Mouse (Mus musculus) heart, embryonic 13.5 days (tissue): ENCODE measurements at regions not wholly inside any gene's neighbourhood (a gene's known extent, or its start where the extent isn't known, plus 50 kb on each side); places are given as distances from the start of the nearest gene placed in this dataset.

ENCODE experiments used
- ATAC-seq: fragments of 200-750 bp; cut with Nextera tagmentation; 2 replicates; pipeline ENCODE4 v1.8.0; 2017; ENCODE audit warnings: moderate TSS enrichment; ENCODE audit not compliant: insufficient number of reproducible peaks, low FRiP score, low TSS enrichment; ENCODE audit errors: extremely low read depth
- H3K27ac ChIP-seq: fragments of 300-500 bp; sonication (generic); replicated peaks from 2 replicates; pipeline ENCODE4 v1.5.1; 2015; ENCODE audit warnings: moderate library complexity, mild to moderate bottlenecking, inconsistent platforms
- H3K27me3 ChIP-seq: fragments of 300-500 bp; sonication (generic); replicated peaks from 2 replicates; pipeline ENCODE4 v1.6.1; 2015; ENCODE audit warnings: mild to moderate bottlenecking, inconsistent platforms
- H3K36me3 ChIP-seq: fragments of 300-500 bp; sonication (generic); 2 replicates; pipeline ENCODE4 v1.6.1; 2015; ENCODE audit warnings: mild to moderate bottlenecking, inconsistent platforms
- H3K4me1 ChIP-seq: fragments of 300-500 bp; sonication (generic); 2 replicates; pipeline ENCODE4 v1.6.1; 2015; ENCODE audit warnings: inconsistent platforms
- H3K4me2 ChIP-seq: fragments of 300-500 bp; sonication (generic); 2 replicates; pipeline ENCODE4 v1.6.1; 2015; ENCODE audit warnings: inconsistent platforms, mild to moderate bottlenecking, moderate library complexity
- H3K4me3 ChIP-seq: fragments of 300-500 bp; sonication (generic); 2 replicates; pipeline ENCODE4 v1.5.1; 2015; ENCODE audit warnings: moderate library complexity, mild to moderate bottlenecking, inconsistent platforms
- H3K9ac ChIP-seq: fragments of 300-500 bp; sonication (generic); 2 replicates; pipeline ENCODE4 v1.6.1; 2015; ENCODE audit warnings: inconsistent platforms, mild to moderate bottlenecking, moderate library complexity
- H3K9me3 ChIP-seq: fragments of 300-500 bp; sonication (generic); 2 replicates; pipeline ENCODE4 v1.6.1; 2016; ENCODE audit warnings: inconsistent platforms
- WGBS: fragments of 180-500 bp; shearing (Covaris S2); methylation state at CpG from one replicate; pipeline ENCODE4 v1.1.7; 2015; ENCODE audit warnings: mixed read lengths; 5-methylcytosine and 5-hydroxymethylcytosine counted together

DNA sequence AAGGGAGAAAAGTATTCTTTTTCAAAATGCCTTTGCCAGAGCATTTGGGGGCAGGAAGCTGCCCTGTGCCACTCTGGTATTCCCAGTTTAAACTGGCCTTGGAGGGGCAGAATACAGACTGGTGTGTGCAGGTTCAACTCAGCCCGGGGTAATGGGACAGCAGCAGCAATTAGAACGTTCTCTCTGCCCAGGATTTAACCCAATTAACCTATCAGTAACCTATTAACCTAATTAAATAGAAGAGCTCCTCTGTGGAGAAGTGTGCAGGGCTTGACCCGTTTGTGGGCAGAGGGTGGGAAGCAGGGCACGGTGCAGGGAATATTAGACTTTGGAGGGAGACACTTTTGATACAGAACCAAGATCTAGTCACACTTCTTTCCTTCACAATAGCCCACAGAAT, 252.7 kb upstream of the Satb1 start:
- H3K4me3 ChIP-seq: no peak overlapping the region
- H3K9ac ChIP-seq: no peak overlapping the region
- H3K9me3 ChIP-seq: no peaks in the 10 kb centered on the region
- no peaks in the 10 kb centered on the region for H3K27me3 ChIP-seq
- no peak overlapping the region for H3K27ac ChIP-seq
- no peaks in the 10 kb centered on the region for H3K4me1 ChIP-seq
- H3K4me2 ChIP-seq: no peak overlapping the region
- no peaks in the 10 kb centered on the region for H3K36me3 ChIP-seq
- no peak for ATAC-seq
- 64% methylated on average over 4 of the region's 4 CpGs for WGBS

GRCm38 (mm10) chr17:52084455-52084854, 251.4 kb upstream of the Satb1 start:
- no peak overlapping the region for H3K4me2 ChIP-seq
- H3K9ac ChIP-seq: no peak overlapping the region
- H3K4me1 ChIP-seq: no peaks in the 10 kb centered on the region
- no peak overlapping the region for H3K4me3 ChIP-seq
- H3K27me3 ChIP-seq: no peaks in the 10 kb centered on the region
- H3K27ac ChIP-seq: no peak overlapping the region
- 24% methylated on average over 2 of the region's 2 CpGs for WGBS
- H3K9me3 ChIP-seq: no peaks in the 10 kb centered on the region
- H3K36me3 ChIP-seq: no peaks in the 10 kb centered on the region
- ATAC-seq: no peak

GRCm38 (mm10) chr17:52079316-52079715, 246.2 kb upstream of the Satb1 start:
- Histone ChIP-seq H3K4me2 (no peak overlapping the region), H3K27ac (no peak overlapping the region), H3K4me3 (no peak overlapping the region), H3K9ac (no peak overlapping the region), H3K27me3 (no peaks in the 10 kb centered on the region), H3K9me3 (no peaks in the 10 kb centered on the region), H3K4me1 (no peaks in the 10 kb centered on the region), H3K36me3 (no peaks in the 10 kb centered on the region)
- 71% methylated on average over 7 of the region's 7 CpGs for WGBS
- ATAC-seq: no peak

DNA sequence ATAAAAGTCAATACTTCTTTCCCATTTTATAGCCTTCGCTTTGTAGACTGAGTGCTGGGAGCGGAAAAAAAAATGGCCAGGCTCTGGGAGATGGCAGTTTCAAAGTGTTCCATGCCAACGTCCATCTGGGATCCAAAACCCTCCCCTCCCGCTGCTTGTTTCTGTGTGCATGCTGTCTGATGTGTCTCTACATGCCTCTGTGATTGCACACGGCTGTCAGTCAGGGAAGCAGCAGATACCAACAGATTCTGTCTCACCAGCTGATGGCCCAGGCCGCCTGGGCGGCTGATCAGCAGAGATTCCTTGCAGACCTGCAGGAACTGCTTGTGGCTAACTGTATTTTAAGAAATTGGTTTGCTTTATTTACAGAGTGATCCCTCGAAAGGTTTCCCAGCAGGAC, 245.4 kb upstream of the Satb1 start:
- WGBS: 61% methylated on average over 8 of the region's 8 CpGs
- no peak for ATAC-seq
- Histone ChIP-seq H3K9me3 (no peaks in the 10 kb centered on the region), H3K4me1 (no peaks in the 10 kb centered on the region), H3K4me2 (no peak overlapping the region), H3K36me3 (no peaks in the 10 kb centered on the region), H3K9ac (no peak overlapping the region), H3K27ac (no peak overlapping the region), H3K4me3 (no peak overlapping the region), H3K27me3 (no peaks in the 10 kb centered on the region)

- Histone ChIP-seq H3K9ac (no peak overlapping the region), H3K4me1 (no peaks in the 10 kb centered on the region), H3K36me3 (no peaks in the 10 kb centered on the region), H3K27ac (no peak overlapping the region), H3K27me3 (no peaks in the 10 kb centered on the region), H3K4me2 (no peak overlapping the region), H3K9me3 (no peaks in the 10 kb centered on the region), H3K4me3 (no peak overlapping the region)
- WGBS: 74% methylated on average over 4 of the region's 4 CpGs
- no peak for ATAC-seq
These were observed 244.9 kb upstream of the Satb1 start for GRCm38 (mm10) chr17:52077951-52078350.

DNA sequence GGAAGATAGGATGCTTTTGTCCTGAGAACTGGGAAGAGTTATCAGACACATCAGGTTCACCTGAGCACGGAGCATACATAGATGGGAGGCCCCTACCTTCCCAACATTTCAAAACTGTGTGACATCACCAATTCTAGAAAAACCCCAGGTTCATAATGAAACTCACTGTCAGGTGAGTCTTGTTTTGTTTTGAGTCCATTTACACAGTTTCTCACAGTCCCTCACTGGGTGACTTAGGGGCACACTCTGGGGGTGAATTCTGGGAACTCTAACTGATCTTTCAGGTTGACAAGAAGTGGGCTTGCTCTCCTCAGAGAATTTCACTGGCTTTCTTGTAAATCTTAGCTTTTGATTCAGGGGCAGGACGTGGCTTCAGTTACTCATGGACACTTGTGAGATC, 243.7 kb upstream of the Satb1 start:
- WGBS: 80% methylated on average over 2 of the region's 2 CpGs
- Histone ChIP-seq H3K4me1 (no peaks in the 10 kb centered on the region), H3K9me3 (no peaks in the 10 kb centered on the region), H3K27ac (no peak overlapping the region), H3K27me3 (no peaks in the 10 kb centered on the region), H3K36me3 (no peaks in the 10 kb centered on the region), H3K9ac (no peak overlapping the region), H3K4me2 (no peak overlapping the region), H3K4me3 (no peak overlapping the region)
- no peak for ATAC-seq

DNA sequence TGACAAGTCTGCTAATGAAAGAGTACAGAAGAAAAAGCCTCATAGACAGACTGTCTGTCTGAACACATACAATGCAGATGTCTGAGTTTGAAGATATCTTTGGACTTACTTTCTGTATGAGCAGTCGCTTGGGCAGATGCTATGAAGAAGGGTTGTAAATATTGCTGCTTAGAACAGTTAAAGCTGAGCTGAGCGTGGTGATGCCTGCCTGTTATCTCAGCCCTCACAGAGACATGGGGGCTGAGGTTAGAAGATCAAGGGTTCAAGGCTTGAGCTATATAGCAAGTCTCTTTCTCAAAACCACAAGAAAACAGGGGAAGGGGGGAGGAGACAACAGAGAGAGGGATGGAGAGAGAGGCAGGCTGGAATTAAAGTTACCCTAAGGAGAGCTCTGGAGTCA, 234.6 kb upstream of the Satb1 start:
- no peaks in the 10 kb centered on the region for H3K9me3 ChIP-seq
- no peaks in the 10 kb centered on the region for H3K36me3 ChIP-seq
- no peak overlapping the region for H3K9ac ChIP-seq
- ATAC-seq: no peak
- 67% methylated on average over 2 of the region's 2 CpGs for WGBS
- H3K4me1 ChIP-seq: no peaks in the 10 kb centered on the region
- no peak overlapping the region for H3K4me3 ChIP-seq
- H3K27ac ChIP-seq: no peak overlapping the region
- no peak overlapping the region for H3K4me2 ChIP-seq
- H3K27me3 ChIP-seq: no peaks in the 10 kb centered on the region

- Histone ChIP-seq H3K9me3 (no peaks in the 10 kb centered on the region), H3K9ac (no peak overlapping the region), H3K4me1 (no peaks in the 10 kb centered on the region), H3K36me3 (no peaks in the 10 kb centered on the region), H3K4me3 (no peak overlapping the region), H3K27ac (no peak overlapping the region), H3K4me2 (no peak overlapping the region), H3K27me3 (no peaks in the 10 kb centered on the region)
- no peak for ATAC-seq
- WGBS: 77% methylated on average over 5 of the region's 5 CpGs
These were observed 231.5 kb upstream of the Satb1 start for GRCm38 (mm10) chr17:52064618-52065017.

DNA sequence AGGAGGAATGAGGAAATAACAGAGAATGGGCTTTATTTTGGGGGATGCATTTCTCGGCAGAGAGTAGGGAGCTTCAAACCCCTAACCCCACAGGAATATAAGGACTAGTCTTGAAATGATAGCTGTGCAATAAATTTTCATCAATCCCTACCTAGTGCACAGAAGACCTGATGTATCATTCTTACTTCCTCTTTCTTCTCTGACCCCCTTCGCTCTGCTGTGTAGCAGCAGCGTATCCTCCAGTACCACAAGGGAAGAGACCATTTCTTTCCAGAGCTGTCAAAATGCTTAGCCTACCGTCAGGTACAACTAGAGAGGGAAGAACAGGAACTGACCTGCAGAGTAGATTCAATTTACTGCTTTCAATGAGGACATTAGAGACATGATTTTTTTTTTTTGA, 230.0 kb upstream of the Satb1 start:
- Histone ChIP-seq H3K27ac (no peak overlapping the region), H3K4me2 (no peak overlapping the region), H3K4me3 (no peak overlapping the region), H3K4me1 (no peaks in the 10 kb centered on the region), H3K9ac (no peak overlapping the region), H3K36me3 (no peaks in the 10 kb centered on the region), H3K9me3 (no peaks in the 10 kb centered on the region), H3K27me3 (no peaks in the 10 kb centered on the region)
- ATAC-seq: no peak
- WGBS: 74% methylated on average over 4 of the region's 4 CpGs

- no peaks in the 10 kb centered on the region for H3K9me3 ChIP-seq
- ATAC-seq: no peak
- no peak overlapping the region for H3K4me2 ChIP-seq
- no peaks in the 10 kb centered on the region for H3K4me1 ChIP-seq
- no peak overlapping the region for H3K9ac ChIP-seq
- H3K4me3 ChIP-seq: no peak overlapping the region
- no peak overlapping the region for H3K27ac ChIP-seq
- 77% methylated on average over 11 of the region's 11 CpGs for WGBS
- no peaks in the 10 kb centered on the region for H3K27me3 ChIP-seq
- no peaks in the 10 kb centered on the region for H3K36me3 ChIP-seq
These were observed 229.1 kb upstream of the Satb1 start for GRCm38 (mm10) chr17:52062096-52062665.

DNA sequence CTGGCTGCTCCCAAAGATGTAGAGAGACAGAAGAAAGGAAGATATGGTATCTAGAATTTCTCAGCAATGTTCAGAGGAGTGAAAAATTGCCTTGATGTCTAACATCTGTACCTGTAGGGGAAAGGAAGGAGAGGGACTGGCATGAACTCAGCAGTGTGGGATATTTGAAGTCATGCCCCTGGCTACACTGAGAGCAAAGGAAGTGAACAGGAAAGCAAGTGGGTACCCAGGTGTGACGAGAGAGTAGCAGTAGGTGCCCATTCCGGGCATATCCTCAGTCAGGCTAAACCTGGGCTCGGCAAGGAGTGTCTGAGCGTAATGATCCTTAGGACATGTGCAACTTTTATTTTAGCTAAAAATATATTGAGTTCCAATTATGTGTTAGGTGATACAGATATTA, 203.4 kb upstream of the Satb1 start:
- no peak overlapping the region for H3K4me3 ChIP-seq
- H3K4me2 ChIP-seq: no peak overlapping the region
- no peak overlapping the region for H3K9ac ChIP-seq
- WGBS: 74% methylated on average over 4 of the region's 4 CpGs
- ATAC-seq: no peak
- H3K9me3 ChIP-seq: no peaks in the 10 kb centered on the region
- no peaks in the 10 kb centered on the region for H3K36me3 ChIP-seq
- H3K27ac ChIP-seq: no peak overlapping the region
- no peaks in the 10 kb centered on the region for H3K4me1 ChIP-seq
- no peaks in the 10 kb centered on the region for H3K27me3 ChIP-seq

DNA sequence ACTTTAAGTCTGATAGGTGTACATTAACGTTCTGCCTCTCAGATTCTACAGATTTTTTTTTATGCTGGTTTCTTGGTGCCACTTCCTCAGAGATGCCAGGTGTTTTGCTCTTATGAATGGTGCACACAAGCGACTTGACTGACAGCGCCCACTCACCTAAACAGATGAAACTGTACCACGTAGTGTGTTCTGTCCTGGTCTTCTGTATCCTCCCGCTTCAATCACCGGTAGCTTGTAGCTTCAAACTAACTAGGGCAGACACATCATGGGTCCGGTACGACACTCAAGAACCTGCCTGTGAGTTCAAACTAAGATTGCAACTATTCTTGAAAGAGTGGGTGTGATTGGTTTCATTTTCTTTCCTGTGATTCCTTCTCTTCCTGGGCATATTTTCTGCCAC, 198.0 kb upstream of the Satb1 start:
- ATAC-seq: no peak
- Histone ChIP-seq H3K4me3 (no peak overlapping the region), H3K36me3 (no peaks in the 10 kb centered on the region), H3K9me3 (no peaks in the 10 kb centered on the region), H3K4me2 (no peak overlapping the region), H3K27ac (no peak overlapping the region), H3K4me1 (no peaks in the 10 kb centered on the region), H3K9ac (no peak overlapping the region), H3K27me3 (no peaks in the 10 kb centered on the region)
- 84% methylated on average over 8 of the region's 8 CpGs for WGBS
